Mouse (Mus musculus): ENCODE data around the gene Zfp575. TPM values are rescaled to one million over a fixed set of nuclear protein-coding genes. Genes with fewer than 3 reads are reported as not detected.

Gene Zfp575
- polyA plus RNA-seq, 1 experiment from 2014 or later = 3.6 TPM

Other genes starting within 250 kb of the Zfp575 start
- gene Lypd5, start 238.4 kb downstream of the Zfp575 start, polyA plus RNA-seq (2015; fragmentation: Nextera tagmentation; extraction: Ambion mirVana) = not detected in 2 replicates
- gene Kcnn4, start 217.4 kb downstream of the Zfp575 start, polyA plus RNA-seq (2015; fragmentation: Nextera tagmentation; extraction: Ambion mirVana) = 2.7 and 3.4 TPM in 2 replicates
- gene Smg9, start 188.0 kb downstream of the Zfp575 start, polyA plus RNA-seq (2015; fragmentation: Nextera tagmentation; extraction: Ambion mirVana) = 19.6 and 21.8 TPM in 2 replicates
- not detected in 2 replicates for gene Irgc1, start 135.3 kb downstream of the Zfp575 start, polyA plus RNA-seq (2015; fragmentation: Nextera tagmentation; extraction: Ambion mirVana)
- 8.7 and 10.5 TPM in 2 replicates for gene Plaur, start 125.2 kb downstream of the Zfp575 start, polyA plus RNA-seq (2015; fragmentation: Nextera tagmentation; extraction: Ambion mirVana)
- gene Cadm4, start 105.6 kb downstream of the Zfp575 start, polyA plus RNA-seq (2015; fragmentation: Nextera tagmentation; extraction: Ambion mirVana) = 2.8 and 3.3 TPM in 2 replicates
- 32.0 and 36.6 TPM in 2 replicates for gene Zfp428, start 80.6 kb downstream of the Zfp575 start, polyA plus RNA-seq (2015; fragmentation: Nextera tagmentation; extraction: Ambion mirVana)
- 0.14 and 0.24 TPM in 2 replicates for gene AC161166.1, start 75.2 kb downstream of the Zfp575 start, polyA plus RNA-seq (2015; fragmentation: Nextera tagmentation; extraction: Ambion mirVana)
- 5.3 and 5.7 TPM in 2 replicates for gene Irgq, start 57.0 kb downstream of the Zfp575 start, polyA plus RNA-seq (2015; fragmentation: Nextera tagmentation; extraction: Ambion mirVana)
- gene Pinlyp, start 41.5 kb downstream of the Zfp575 start, polyA plus RNA-seq (2015; fragmentation: Nextera tagmentation; extraction: Ambion mirVana) = not detected in 2 replicates
- 79.9 and 101 TPM in 2 replicates for gene Xrcc1, start 41.4 kb downstream of the Zfp575 start, polyA plus RNA-seq (2015; fragmentation: Nextera tagmentation; extraction: Ambion mirVana)
- 35.7 and 36.7 TPM in 2 replicates for gene Ethe1, start 98 bp downstream of the Zfp575 start, polyA plus RNA-seq (2015; fragmentation: Nextera tagmentation; extraction: Ambion mirVana)
- 0.35 and 0.39 TPM in 2 replicates for gene Phldb3, start 23.1 kb upstream of the Zfp575 start, polyA plus RNA-seq (2015; fragmentation: Nextera tagmentation; extraction: Ambion mirVana)
- 0.44 and 0.64 TPM in 2 replicates for gene Lypd3, start 48.9 kb upstream of the Zfp575 start, polyA plus RNA-seq (2015; fragmentation: Nextera tagmentation; extraction: Ambion mirVana)
- 0.14 and 0.15 TPM in 2 replicates for gene Tex101, start 89.0 kb upstream of the Zfp575 start, polyA plus RNA-seq (2015; fragmentation: Nextera tagmentation; extraction: Ambion mirVana)
- gene BC049730, start 121.6 kb upstream of the Zfp575 start, polyA plus RNA-seq (2015; fragmentation: Nextera tagmentation; extraction: Ambion mirVana) = not detected in 2 replicates
- gene Gm4763, start 139.3 kb upstream of the Zfp575 start, polyA plus RNA-seq (2015; fragmentation: Nextera tagmentation; extraction: Ambion mirVana) = not detected in 2 replicates
- gene Cd177, start 172.7 kb upstream of the Zfp575 start, polyA plus RNA-seq (2015; fragmentation: Nextera tagmentation; extraction: Ambion mirVana) = 1.2 and 2.0 TPM in 2 replicates
- 0.39 and 0.45 TPM in 2 replicates for gene Ceacam10, start 189.6 kb upstream of the Zfp575 start, polyA plus RNA-seq (2015; fragmentation: Nextera tagmentation; extraction: Ambion mirVana)

Data from intestine, embryonic 15.5 days (tissue).